Mouse (Mus musculus) hindbrain, embryonic 15.5 days (tissue): Measurements from ENCODE around the gene Srsf5. TPM values are rescaled to one million over a fixed set of nuclear protein-coding genes. Genes with fewer than 3 reads are reported as not detected.
"Not testable (repeated sequence)": the region's sequence is repeated elsewhere in the genome, so short reads cannot be mapped to it uniquely, and the experiment has no call there.

ENCODE experiments used
- ATAC-seq: fragments of 200-750 bp; cut with Nextera tagmentation; 2 replicates; pipeline ENCODE4 v1.8.0; 2017; ENCODE audit warnings: low read depth, moderate number of reproducible peaks, moderate TSS enrichment; ENCODE audit not compliant: low FRiP score
- H3K27ac ChIP-seq: fragments of 300-500 bp; sonication (generic); replicated peaks from 2 replicates; pipeline ENCODE4 v1.5.1; 2015; ENCODE audit warnings: mild to moderate bottlenecking, inconsistent platforms
- H3K27me3 ChIP-seq: fragments of 300-500 bp; sonication (generic); 2 replicates; pipeline ENCODE4 v1.6.1; 2015; ENCODE audit warnings: control low read depth, inconsistent platforms
- H3K36me3 ChIP-seq: fragments of 300-500 bp; sonication (generic); 2 replicates; pipeline ENCODE4 v1.6.1; 2015; ENCODE audit warnings: control low read depth, inconsistent platforms
- H3K4me1 ChIP-seq: fragments of 300-500 bp; sonication (generic); replicated peaks from 2 replicates; pipeline ENCODE4 v1.6.1; 2015; ENCODE audit warnings: control low read depth, inconsistent platforms
- H3K4me2 ChIP-seq: fragments of 300-500 bp; sonication (generic); 2 replicates; pipeline ENCODE4 v1.6.1; 2015; ENCODE audit warnings: moderate library complexity, mild to moderate bottlenecking, inconsistent platforms
- H3K4me3 ChIP-seq: fragments of 300-500 bp; sonication (generic); 2 replicates; pipeline ENCODE4 v1.5.1; 2015; ENCODE audit warnings: mild to moderate bottlenecking, inconsistent platforms
- H3K9ac ChIP-seq: fragments of 300-500 bp; sonication (generic); 2 replicates; pipeline ENCODE4 v1.6.1; 2015; ENCODE audit warnings: inconsistent platforms
- H3K9me3 ChIP-seq: fragments of 300-500 bp; sonication (generic); 2 replicates; pipeline ENCODE4 v1.6.1; 2016; ENCODE audit warnings: control low read depth, inconsistent platforms
- WGBS: fragments of 180-500 bp; shearing (Covaris S2); methylation state at CpG from one replicate; pipeline ENCODE4 v1.1.7; 2015; 5-methylcytosine and 5-hydroxymethylcytosine counted together
- polyA plus RNA-seq: library from polyadenylated mRNA; unstranded; fragments of >200 nt; fragmentation: Nextera tagmentation; extraction: Ambion mirVana; gene quantifications from 2 replicates; pipeline ENCODE4 v1.2.1, GENCODE M21; 2015

Gene Srsf5
- polyA plus RNA-seq, 1 experiment from 2014 or later, result 393 TPM

GRCm38 (mm10) chr12:80931402-80932140 is 13.7 kb upstream of the Srsf5 start:
- Histone ChIP-seq H3K27ac (no peak overlapping the region), H3K27me3 (no peaks in the 10 kb centered on the region), H3K9ac (no peak overlapping the region), H3K4me1 (no peaks in the 10 kb centered on the region), H3K9me3 (no peaks in the 10 kb centered on the region), H3K4me2 (no peak overlapping the region), H3K36me3 (no peaks in the 10 kb centered on the region), H3K4me3 (no peak overlapping the region)
- WGBS, result 96% methylated on average over 3 of the region's 3 CpGs
- no peak for ATAC-seq

GRCm38 (mm10) chr12:80932865-80933264 is 12.4 kb upstream of the Srsf5 start:
- no peak for ATAC-seq
- Histone ChIP-seq H3K4me1 (no peaks in the 10 kb centered on the region), H3K9me3 (no peaks in the 10 kb centered on the region), H3K9ac (no peak overlapping the region), H3K27ac (no peak overlapping the region), H3K36me3 (no peaks in the 10 kb centered on the region), H3K4me3 (no peak overlapping the region), H3K27me3 (no peaks in the 10 kb centered on the region), H3K4me2 (no peak overlapping the region)
- WGBS, result 97% methylated on average over 1 of the region's 1 CpGs

GRCm38 (mm10) chr12:80936751-80937150 is 8.6 kb upstream of the Srsf5 start:
- 82% methylated on average over 2 of the region's 2 CpGs for WGBS
- no peak overlapping the region for H3K4me2 ChIP-seq
- H3K9ac ChIP-seq, result no peak overlapping the region
- no peaks in the 10 kb centered on the region for H3K36me3 ChIP-seq
- H3K4me1 ChIP-seq, result no peaks in the 10 kb centered on the region
- no peak for ATAC-seq
- no peak overlapping the region for H3K4me3 ChIP-seq
- H3K9me3 ChIP-seq, result no peaks in the 10 kb centered on the region
- H3K27me3 ChIP-seq, result no peaks in the 10 kb centered on the region
- H3K27ac ChIP-seq, result no peak overlapping the region

GRCm38 (mm10) chr12:80937331-80938029 is 7.8 kb upstream of the Srsf5 start:
- Histone ChIP-seq H3K4me3 (no peak overlapping the region), H3K4me1 (no peaks in the 10 kb centered on the region), H3K4me2 (no peak overlapping the region), H3K36me3 (no peaks in the 10 kb centered on the region), H3K9me3 (no peaks in the 10 kb centered on the region), H3K27ac (no peak overlapping the region), H3K9ac (no peak overlapping the region), H3K27me3 (no peaks in the 10 kb centered on the region)
- no peak for ATAC-seq
- 84% methylated on average over 9 of the region's 9 CpGs for WGBS

GRCm38 (mm10) chr12:80938642-80939041 is 6.7 kb upstream of the Srsf5 start:
- WGBS, result 70% methylated on average over 5 of the region's 5 CpGs
- Histone ChIP-seq H3K4me3 (no peak overlapping the region), H3K9ac (no peak overlapping the region), H3K27me3 (no peaks in the 10 kb centered on the region), H3K4me2 (no peak overlapping the region), H3K27ac (no peak overlapping the region), H3K4me1 (no peaks in the 10 kb centered on the region), H3K36me3 (no peaks in the 10 kb centered on the region), H3K9me3 (no peaks in the 10 kb centered on the region)
- ATAC-seq, result no peak

GRCm38 (mm10) chr12:80939165-80939564 is 6.1 kb upstream of the Srsf5 start:
- Histone ChIP-seq H3K9ac (no peak overlapping the region), H3K36me3 (no peaks in the 10 kb centered on the region), H3K27ac (no peak overlapping the region), H3K27me3 (no peaks in the 10 kb centered on the region), H3K4me2 (no peak overlapping the region), H3K4me1 (no peaks in the 10 kb centered on the region), H3K9me3 (no peaks in the 10 kb centered on the region), H3K4me3 (no peak overlapping the region)
- 75% methylated on average over 4 of the region's 4 CpGs for WGBS
- ATAC-seq, result no peak

GRCm38 (mm10) chr12:80941886-80942285 is 3.4 kb upstream of the Srsf5 start:
- H3K9ac ChIP-seq, result no peak overlapping the region
- H3K9me3 ChIP-seq, result no peaks in the 10 kb centered on the region
- H3K27me3 ChIP-seq, result no peaks in the 10 kb centered on the region
- no peak overlapping the region for H3K27ac ChIP-seq
- peaks cover 4% of the 10 kb centered on the region for H3K36me3 ChIP-seq
- 95% methylated on average over 3 of the region's 3 CpGs for WGBS
- H3K4me3 ChIP-seq, result no peak overlapping the region
- peaks cover 9% of the 10 kb centered on the region for H3K4me1 ChIP-seq
- no peak for ATAC-seq
- no peak overlapping the region for H3K4me2 ChIP-seq

- Histone ChIP-seq H3K27me3 (no peaks in the 10 kb centered on the region), H3K36me3 (peaks cover 17% of the 10 kb centered on the region), H3K9me3 (no peaks in the 10 kb centered on the region), H3K4me3 (no peak overlapping the region), H3K4me1 (peaks cover 21% of the 10 kb centered on the region), H3K4me2 (no peak overlapping the region), H3K9ac (no peak overlapping the region), H3K27ac (no peak overlapping the region)
- WGBS, result 84% methylated on average over 3 of the region's 3 CpGs
- ATAC-seq, result no peak
Measured at GRCm38 (mm10) chr12:80943395-80943794, 1.9 kb upstream of the Srsf5 start.

GRCm38 (mm10) chr12:80944204-80944603 is 1.1 kb upstream of the Srsf5 start:
- Histone ChIP-seq H3K9me3 (no peaks in the 10 kb centered on the region), H3K27me3 (no peaks in the 10 kb centered on the region), H3K27ac (no peak overlapping the region), H3K4me2 (no peak overlapping the region), H3K4me1 (peaks cover 21% of the 10 kb centered on the region), H3K9ac (no peak overlapping the region), H3K36me3 (peaks cover 23% of the 10 kb centered on the region), H3K4me3 (no peak overlapping the region)
- no peak for ATAC-seq
- WGBS, result 96% methylated on average over 4 of the region's 4 CpGs

GRCm38 (mm10) chr12:80944963-80945333 is 356 bp upstream of the Srsf5 start:
- Histone ChIP-seq H3K4me2 (peak overlapping the region; percentile 61), H3K27ac (peak overlapping the region; percentile 97), H3K9ac (peak overlapping the region; percentile 46), H3K4me3 (peak overlapping the region; percentile 95), H3K36me3 (peaks cover 29% of the 10 kb centered on the region), H3K4me1 (peaks cover 21% of the 10 kb centered on the region)
- ATAC-seq, result peak; percentile 43
- not testable (repeated sequence) for H3K27me3 ChIP-seq, H3K9me3 ChIP-seq
- 2% methylated on average over 9 of the region's 9 CpGs for WGBS

- ATAC-seq, result peak; percentile 97
- WGBS, result under 1% methylated on average over 46 of the region's 47 CpGs
- H3K4me2 ChIP-seq, result peak overlapping the region; percentile 61
- H3K9me3 ChIP-seq, result no peaks in the 10 kb centered on the region
- peaks cover 34% of the 10 kb centered on the region for H3K36me3 ChIP-seq
- peaks cover 26% of the 10 kb centered on the region for H3K4me1 ChIP-seq
- peak overlapping the region; percentile 86 for H3K9ac ChIP-seq
- H3K4me3 ChIP-seq, result peak overlapping the region; percentile 95
- H3K27ac ChIP-seq, result peak overlapping the region; percentile 97
- H3K27me3 ChIP-seq, result no peaks in the 10 kb centered on the region
Measured at GRCm38 (mm10) chr12:80945996-80946355, 672 bp downstream of the Srsf5 start.

- no peak overlapping the region for H3K27ac ChIP-seq
- peaks cover 51% of the 10 kb centered on the region for H3K36me3 ChIP-seq
- H3K9ac ChIP-seq, result no peak overlapping the region
Measured at GRCm38 (mm10) chr12:80948202-80948601, 2.9 kb downstream of the Srsf5 start.

More at GRCm38 (mm10) chr12:80948202-80948601, 2.9 kb downstream of the Srsf5 start:
- H3K9me3 ChIP-seq, result no peaks in the 10 kb centered on the region
- WGBS, result 94% methylated on average over 18 of the region's 18 CpGs
- no peak overlapping the region for H3K4me2 ChIP-seq
- H3K4me3 ChIP-seq, result no peak overlapping the region
- no peaks in the 10 kb centered on the region for H3K27me3 ChIP-seq
- ATAC-seq, result no peak
- H3K4me1 ChIP-seq, result peaks cover 30% of the 10 kb centered on the region
